Mouse (Mus musculus) heart, postnatal 14 days (tissue): ENCODE data around the gene Tlcd2. TPM values are rescaled to one million over a fixed set of nuclear protein-coding genes. Genes with fewer than 3 reads are reported as not detected.
A peak's percentile ranks its signal among the peaks of the same experiment; 100 is the strongest.

Experiments used
- DNase-seq, 2 experiments: peaks; one replicate each; pipeline ENCODE4 v3.0.0; 2021 to 2022
- intact Hi-C: fragments of 180-260 bp; cut with DNase I; formaldehyde crosslinking; loops from one replicate; pipeline ENCODE4 v1.15.1; 2025
- total RNA-seq, 2 experiments: library from RNA; stranded (reverse); gene quantifications; 2 replicates each; pipeline ENCODE4 v1.2.3; 2021

Gene Tlcd2
- total RNA-seq, 2 experiments from 2014 or later = 11.8 to 11.9 TPM

DNA sequence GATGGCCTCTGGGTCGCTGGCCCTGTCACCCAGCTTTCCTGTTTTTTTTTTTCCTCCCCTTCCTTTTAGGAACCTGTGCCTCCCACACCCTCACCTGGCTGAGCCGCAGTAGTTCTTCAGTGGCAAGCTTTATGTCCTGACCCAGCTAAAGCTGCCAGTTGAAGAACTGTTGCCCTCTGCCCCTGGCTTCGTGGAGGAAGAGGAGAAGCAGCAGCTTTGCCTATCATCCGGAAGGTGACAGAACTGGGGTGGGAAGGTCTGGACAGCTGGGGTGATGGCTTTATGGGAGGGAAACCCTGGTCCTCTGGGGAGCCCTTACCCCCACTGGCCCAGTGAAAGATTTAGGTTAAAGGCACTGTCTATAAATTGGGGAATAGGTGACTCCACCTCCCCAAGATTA, 2.1 kb downstream of the Tlcd2 start:
- intact Hi-C loops = no loop called here
- no peak for DNase-seq

DNA sequence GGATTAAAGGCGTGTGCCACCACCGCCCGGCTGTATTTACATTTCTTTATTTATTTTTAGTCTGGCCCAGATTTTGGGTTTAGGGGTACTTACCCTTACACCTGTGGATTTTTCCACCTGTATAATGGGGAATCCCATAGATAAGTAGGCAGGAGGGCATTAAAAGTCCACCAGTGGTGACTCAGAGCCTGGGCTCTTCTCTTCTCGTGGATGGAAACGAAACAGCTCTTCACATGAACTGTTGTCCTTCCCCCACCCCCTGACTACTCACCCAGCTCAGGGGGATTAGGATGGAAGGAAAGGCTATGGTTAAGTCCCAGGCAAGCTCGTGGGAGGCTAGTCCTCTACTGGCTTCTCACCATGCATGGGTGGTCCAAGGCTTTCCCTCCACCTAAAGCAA, 2.9 kb downstream of the Tlcd2 start:
- no peak for DNase-seq
- intact Hi-C loops = no loop called here

DNA sequence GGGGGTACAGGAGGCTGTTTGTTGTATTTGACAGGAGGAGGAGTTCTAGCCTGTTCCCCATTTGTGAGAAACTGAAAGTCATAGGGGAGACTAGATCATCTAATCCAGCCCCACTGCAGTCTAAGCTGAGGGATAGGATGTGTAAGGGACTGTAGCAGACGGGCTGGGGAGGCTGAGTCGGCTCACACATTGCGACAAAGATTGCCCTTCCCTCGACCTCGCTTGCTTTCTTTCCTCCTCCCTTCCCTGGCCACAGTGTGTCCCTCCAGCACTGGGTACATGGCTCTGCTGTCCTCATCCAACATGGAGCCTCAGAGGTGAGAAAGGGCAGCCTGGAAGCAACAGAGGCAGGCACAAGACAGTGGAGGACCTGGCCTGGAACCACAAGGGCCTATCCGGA, 3.5 kb downstream of the Tlcd2 start:
- intact Hi-C loops = no loop called here
- DNase-seq = no peak

DNA sequence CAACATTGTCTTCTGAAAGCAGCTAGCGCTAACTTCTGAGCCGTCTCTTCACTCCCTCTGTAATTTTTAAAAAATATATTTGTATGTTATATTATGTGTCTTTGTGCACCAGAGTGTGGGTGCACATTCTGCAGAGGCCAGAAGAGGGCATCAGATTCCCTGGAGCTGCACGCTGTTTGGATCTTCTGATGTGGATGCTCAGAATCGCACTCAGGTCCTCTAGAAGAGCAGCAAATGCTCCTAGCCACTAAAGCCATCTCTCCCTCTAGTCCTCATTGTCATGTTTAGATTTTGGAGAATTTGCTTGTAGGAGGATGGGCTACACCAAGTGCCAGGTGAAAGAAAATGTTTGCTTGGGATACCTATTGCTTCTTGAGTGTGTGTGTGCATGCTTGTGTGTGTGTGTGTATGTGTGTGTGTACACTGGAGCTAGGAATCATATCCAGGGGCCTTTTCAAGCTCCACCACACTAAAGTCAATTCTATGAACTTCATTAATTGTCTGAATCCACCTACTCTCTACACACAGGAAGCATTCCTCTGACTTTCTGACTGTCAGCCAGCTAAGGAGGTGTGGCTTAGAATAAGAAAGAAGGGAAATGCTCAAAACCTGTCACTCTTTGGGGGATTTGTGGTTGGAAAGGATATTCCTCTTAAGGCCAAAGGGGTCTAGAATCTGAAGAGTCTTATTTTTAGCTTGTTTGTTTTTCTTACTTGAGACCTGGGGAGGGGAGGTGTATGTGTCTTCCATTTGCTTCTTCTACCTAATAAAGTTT, 5.4 kb downstream of the Tlcd2 start:
- no peak for DNase-seq
- intact Hi-C loops = no loop called here

DNA sequence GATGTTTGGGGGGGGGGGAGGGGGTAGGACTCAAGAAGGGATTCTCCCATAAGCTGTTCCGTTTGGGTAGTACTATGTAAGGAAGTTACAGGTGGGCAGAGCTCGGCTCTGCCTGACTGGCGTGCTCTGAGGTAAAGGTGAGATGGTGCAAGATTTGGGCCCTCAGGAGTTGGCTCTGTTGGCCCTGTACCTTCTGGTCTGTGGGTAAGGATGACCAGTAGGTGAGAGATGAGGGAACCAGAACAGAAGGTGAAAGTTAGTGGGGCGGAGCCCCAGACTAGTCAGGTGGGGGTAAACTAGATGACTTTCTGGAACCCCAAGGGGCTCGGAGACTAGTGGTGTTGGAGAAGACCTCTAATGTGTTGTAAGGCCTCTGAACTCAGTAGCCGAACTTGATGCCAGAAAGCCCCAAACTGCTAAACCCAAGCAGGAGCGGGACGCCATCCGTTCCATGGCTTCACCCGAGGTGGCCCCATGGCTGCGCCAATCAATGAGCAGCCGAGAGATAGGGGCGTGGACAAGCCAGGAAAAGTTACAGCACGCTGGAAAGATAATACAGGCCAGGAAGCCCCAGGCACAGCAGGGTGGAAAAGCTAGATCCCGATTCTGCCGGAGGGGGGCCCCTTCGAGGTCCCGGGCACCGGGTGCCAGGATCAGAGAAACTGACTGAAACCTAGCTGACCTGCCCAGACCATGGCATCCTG, 6.1 kb downstream of the Tlcd2 start:
- DNase-seq = peak; percentile 70 to 82
- intact Hi-C loops = loop anchor here (2.0 kb wide), 2 partner anchors 19 to 41 kb away; partner anchors contain the start of gene Prpf8

DNA sequence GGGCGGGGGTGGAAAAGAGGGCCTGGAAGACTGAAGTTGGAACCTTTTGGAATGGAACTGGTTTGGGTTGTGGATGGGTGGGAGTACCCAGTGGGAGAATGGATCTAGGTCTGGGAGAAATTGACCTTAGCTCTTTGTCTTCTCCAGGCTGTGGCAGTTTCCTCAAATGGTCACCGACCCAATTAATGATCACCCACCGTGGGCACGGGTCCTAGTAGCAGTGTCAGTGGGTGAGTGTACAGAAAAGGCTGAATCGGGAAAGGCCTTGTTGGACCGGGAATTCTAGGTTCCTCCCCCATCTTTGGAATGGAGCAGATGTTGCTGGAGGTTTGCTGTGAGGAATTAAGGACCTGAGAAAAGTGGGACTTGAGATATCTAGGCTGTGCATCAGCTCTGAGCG, 6.9 kb downstream of the Tlcd2 start:
- DNase-seq = no peak
- intact Hi-C loops = loop anchor here (2.0 kb wide), 2 partner anchors 18 to 40 kb away; partner anchors contain the start of gene Prpf8

DNA sequence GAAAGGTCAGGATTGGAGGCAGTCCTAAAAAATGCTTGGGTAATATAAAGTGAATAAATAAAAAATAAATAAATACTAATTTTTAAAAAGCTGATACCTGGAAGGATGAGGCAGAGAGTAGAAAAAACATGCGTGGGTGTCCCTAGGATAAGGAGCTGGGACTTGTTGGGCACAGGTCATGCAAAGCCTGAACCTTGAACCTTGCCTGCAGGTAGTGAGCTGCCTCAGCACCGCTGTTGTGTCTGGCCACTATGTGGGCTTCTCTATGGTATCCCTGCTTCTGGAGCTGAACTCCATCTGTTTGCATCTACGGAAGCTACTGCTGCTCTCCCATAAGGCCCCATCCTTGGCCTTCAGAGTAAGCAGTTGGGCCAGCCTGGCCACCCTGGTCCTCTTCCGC, 7.7 kb downstream of the Tlcd2 start:
- DNase-seq = no peak
- intact Hi-C loops = loop anchor here (2.0 kb wide), 2 partner anchors 18 to 40 kb away; partner anchors contain the start of gene Prpf8

DNA sequence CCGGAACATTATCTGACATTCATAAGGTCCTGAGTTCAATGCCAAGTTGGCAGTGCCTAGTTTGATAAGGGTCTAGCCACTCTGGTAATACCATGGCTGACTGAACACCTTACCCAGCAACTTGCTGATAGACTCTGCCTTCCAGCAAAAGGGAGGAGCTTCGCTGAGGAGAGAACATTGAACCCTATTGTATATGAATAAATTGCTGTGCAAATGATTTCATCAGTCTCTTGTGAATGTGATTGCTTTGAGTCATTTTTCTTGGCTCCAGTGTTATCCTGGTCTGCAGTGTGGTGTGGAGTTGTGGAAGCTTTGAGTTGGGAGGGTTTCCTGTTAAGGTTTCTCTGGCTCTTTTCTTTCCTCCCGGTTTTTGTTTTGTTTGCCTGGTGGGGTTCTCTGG, 9.2 kb downstream of the Tlcd2 start:
- no peak for DNase-seq
- intact Hi-C loops = no loop called here

DNA sequence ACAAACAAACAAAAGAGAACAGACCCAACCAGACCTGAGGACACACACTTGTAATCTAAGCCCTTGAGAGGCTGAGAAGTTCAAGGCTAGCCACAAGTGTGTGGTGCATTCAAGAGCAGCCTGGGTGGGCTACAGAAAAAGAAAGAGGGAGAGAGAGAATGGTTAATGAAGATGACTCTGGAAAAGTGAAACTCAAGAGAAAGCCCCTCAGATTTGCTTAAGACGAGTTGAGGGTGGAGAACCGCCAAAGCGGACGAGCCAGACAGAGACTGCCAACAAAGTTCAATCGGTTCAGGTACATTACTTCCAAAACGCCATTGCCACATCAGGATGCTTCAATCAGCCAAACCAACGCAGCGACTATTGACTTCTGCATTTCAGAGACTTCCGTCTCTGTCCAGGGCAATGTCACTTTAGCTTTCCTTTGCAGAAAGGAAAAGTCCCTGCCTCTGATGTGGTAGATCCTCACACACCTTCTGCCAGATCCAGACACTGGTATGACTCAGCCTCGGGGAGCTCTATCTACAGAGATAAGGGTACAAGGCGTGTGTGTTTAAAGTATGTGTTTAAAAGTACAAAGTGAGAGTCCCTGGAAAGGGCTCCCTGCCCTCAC, 11.1 kb downstream of the Tlcd2 start:
- no peak for DNase-seq
- intact Hi-C loops = no loop called here

DNA sequence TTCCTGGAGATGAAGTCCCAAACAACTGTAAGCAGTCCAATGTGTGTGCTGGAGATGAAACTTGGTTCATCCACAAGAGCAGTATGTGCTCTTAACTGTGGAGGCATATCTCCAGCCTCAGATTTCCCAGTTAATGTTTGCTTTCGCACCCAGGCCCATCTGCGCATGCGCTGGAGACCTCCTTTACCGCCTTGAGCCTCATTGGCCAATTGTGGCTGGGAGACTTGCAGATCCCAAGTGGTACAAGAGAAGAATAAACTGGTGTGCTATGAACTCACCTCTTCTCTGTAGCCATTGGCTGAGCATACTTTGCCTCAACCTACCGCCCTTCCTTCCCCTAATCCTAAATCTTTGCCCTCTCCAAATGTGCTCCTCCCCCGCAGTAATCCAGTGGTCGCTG, 11.9 kb downstream of the Tlcd2 start:
- DNase-seq = no peak
- intact Hi-C loops = no loop called here

DNA sequence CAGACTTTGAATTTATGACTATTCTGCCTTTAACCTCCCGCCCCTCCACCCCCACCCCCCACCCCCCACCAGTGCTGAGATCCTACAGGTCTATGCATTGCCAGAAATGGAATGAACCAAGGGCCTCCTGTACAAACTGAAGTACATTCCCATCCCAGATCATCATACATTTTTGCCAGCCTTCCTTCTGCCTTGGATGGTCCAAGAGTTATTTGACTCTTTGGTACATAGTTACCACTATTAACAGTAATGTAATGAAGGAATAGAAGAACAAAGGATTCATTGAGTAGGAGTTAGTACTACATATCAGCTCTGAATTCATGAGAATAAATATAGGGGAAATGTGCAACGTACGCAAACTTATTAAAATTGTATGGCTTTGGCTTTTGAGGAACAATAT, 24.7 kb downstream of the Tlcd2 start:
- intact Hi-C loops = loop anchor here (2.0 to 10.0 kb wide), 3 partner anchors 17 to 301 kb away; partner anchors contain the start of gene Wdr81
- no peak for DNase-seq

DNA sequence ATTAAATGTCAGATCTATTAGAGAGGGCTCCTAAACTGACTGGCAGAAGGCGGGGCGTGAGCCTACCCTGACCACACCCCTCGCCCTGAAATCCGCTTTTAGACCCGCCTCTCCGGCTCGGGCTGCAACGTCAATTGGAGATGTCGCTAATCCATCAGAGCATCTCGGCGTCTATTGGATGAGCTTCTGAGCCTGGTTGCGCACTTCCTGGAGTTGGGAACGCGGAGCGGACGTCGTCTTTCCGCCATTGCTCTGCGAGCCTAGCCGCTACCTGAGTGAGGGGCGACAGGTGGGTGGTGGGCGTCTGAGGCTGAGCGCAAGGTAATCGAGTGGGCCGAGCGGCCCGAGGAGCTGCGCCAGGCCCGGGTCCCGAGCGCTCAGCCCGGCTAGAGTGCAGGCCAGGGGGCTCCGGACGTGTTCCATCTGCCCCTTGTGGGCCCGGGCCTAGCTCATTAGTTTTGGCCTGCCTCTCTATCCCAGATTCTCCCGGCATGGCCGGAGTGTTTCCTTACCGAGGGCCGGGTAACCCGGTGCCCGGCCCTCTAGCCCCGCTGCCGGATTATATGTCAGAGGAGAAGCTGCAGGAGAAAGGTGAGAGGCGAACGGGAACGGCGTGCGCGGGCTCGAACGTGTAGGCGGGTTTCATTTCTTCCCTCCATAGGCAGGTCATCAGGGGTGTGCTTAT, 25.2 kb downstream of the Tlcd2 start, which contains the start of gene Prpf8:
Prpf8 (plus strand) TSS at position 216 of the 685 bp plus-strand sequence.
- DNase-seq = peak; percentile 95 to 97
- intact Hi-C loops = loop anchor here (2.0 to 10.0 kb wide), 3 partner anchors 18 to 302 kb away; partner anchors contain the start of gene Wdr81

DNA sequence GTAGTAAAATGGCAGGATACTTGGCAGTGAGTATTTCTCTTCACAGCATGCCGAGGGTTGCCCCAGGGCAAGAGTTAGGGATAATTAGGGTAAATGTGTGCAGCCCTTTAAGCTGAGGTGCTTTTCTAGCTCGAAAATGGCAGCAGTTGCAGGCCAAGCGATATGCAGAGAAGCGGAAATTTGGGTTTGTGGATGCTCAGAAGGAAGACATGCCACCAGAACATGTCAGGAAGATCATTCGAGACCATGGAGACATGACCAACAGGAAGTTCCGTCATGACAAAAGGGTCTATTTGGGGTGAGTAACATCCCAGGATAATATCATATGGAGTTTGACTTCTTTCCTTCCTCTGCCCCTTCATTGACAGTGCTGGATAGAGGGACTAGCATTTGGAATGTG, 26.0 kb downstream of the Tlcd2 start:
- no peak for DNase-seq
- intact Hi-C loops = loop anchor here (2.0 to 10.0 kb wide), 3 partner anchors 19 to 303 kb away; partner anchors contain the start of gene Wdr81

DNA sequence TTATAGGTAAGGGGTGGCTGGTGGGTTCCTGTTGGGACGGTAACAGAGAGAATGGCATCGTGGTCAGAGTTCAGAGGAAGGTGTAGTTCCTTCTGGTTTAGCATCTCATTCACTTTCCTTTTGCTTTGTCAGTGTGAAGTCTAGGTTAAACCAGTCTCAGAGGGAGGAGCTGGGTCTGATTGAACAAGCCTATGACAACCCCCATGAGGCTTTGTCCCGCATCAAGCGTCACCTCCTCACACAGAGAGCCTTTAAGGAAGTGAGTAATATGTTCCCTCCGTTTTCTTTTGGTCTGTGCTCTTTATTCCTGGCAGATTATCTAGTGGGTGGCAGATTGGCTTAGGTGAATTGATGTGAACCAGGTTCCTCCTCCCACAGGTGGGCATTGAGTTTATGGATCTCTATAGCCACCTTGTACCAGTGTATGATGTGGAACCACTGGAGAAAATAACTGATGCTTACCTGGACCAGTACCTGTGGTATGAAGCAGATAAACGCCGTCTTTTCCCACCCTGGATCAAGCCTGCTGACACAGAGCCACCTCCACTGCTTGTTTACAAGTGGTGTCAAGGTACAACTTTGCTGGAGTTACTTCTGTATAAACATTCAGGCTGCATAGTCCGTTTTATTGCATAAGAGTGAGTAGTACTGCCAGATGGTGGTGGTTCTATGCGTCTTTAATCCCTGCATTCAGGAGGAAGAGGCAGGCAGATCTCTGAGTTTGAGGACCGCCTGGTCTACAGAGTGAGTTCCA, 33.0 kb downstream of the Tlcd2 start:
- intact Hi-C loops = no loop called here
- no peak for DNase-seq

DNA sequence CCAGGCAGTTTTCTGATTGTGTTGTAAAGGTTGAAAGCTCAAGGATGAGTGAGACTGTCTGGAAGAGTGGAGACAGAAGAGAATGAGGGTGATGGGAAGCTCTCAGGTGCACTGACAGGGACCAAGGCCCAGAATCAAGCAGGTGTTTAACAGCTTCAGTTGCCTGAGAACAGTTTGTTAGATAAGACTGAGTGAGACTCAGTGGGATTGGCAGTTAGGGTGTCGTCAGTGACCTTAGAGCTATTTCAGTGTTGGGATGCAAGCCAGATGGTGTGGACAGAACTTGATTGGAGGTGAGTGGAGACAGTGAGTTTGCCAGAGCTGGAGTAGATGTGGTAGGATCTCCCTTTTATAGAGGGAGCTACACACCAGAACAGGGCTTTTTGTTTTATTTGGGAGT, 36.6 kb downstream of the Tlcd2 start:
- intact Hi-C loops = no loop called here

DNA sequence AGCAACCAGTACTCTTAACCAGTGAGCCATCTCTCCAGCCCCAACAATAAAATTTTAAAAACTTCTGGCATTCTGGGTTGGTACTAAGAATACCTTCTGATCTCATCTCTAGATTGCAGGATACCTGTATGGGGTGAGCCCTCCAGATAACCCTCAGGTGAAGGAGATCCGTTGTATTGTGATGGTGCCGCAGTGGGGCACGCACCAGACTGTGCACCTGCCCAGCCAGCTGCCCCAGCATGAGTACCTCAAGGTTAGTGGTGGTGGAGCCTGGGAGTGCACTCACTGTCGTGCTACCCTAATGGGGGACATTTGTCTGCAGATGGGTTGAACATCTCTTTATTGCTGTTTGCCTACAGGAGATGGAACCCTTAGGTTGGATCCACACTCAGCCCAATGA, 46.6 kb downstream of the Tlcd2 start:
- intact Hi-C loops = loop anchor here (2.0 kb wide), 1 partner anchor 39 kb away; no protein-coding TSS in a partner anchor
- no peak for DNase-seq

More for the DNA sequence above, 36.6 kb downstream of the Tlcd2 start:
- DNase-seq = peak in 1 of 2 experiments; percentile 49

DNA sequence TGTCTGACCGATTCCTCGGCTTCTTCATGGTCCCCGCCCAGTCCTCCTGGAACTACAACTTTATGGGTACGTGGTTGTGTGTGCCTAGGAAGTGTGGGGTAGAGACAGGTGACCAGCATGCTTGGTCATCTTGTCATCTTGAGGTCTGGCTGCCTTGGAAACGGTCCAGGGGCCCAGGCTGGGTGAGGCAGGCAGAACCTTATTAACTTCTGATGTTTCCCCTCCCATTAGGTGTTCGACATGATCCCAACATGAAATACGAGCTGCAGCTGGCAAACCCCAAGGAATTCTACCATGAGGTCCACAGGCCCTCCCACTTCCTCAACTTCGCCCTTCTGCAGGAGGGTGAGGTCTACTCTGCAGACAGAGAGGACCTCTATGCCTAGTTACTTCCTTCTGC, 47.4 kb downstream of the Tlcd2 start:
- peak in 1 of 2 experiments; percentile 18 for DNase-seq
- intact Hi-C loops = loop anchor here (2.0 kb wide), 1 partner anchor 40 kb away; no protein-coding TSS in a partner anchor

DNA sequence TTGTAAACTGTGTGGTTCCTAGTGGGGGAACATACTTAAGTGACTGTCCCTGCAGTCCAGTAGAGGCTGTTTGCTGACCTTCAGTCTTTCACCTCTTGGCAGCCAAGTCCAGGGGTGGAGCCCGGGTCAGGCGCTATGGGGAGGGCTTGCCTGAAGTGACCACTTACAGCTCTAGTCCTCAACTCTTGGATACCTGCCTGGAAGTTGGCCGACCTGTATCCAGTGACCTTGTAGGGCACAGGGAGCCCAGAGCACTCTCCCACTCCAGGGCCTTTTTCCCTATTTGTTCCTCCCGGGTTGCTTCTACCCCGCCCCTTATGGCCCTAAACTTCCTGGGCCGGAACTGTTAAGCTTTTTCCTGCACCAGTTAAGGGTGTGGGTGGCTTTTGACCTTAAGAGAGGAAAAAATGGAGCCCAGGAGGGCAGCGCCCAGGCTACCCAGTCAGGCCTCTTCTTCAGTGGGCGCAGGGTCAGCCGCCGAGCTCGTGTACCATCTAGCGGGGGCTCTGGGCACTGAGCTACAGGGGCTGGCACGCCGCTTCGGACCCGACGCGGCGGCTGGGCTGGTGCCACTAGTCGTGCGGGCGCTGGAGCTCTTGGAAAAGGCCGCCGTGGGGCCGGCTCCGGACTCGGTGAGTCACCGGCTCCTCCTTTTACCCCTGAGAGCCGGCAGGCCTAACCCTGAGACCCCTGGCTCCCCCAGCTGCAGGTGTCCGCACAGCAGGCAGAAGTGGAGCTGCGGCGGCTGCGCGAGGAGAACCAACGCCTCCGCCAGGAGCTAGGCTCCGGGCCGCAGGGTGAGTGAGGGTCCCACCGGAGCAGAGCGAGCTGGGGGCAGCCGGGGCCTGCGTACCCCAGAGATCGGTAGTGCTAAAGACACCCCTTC, 48.5 kb downstream of the Tlcd2 start, which contains the start of gene Rilp:
Rilp (plus strand) TSS at position 354 of the 886 bp plus-strand sequence.
- peak; percentile 74 to 84 for DNase-seq
- intact Hi-C loops = loop anchor here (2.0 kb wide), 2 partner anchors 41 to 109 kb away; no protein-coding TSS in a partner anchor
